In the genomic region with DNA sequence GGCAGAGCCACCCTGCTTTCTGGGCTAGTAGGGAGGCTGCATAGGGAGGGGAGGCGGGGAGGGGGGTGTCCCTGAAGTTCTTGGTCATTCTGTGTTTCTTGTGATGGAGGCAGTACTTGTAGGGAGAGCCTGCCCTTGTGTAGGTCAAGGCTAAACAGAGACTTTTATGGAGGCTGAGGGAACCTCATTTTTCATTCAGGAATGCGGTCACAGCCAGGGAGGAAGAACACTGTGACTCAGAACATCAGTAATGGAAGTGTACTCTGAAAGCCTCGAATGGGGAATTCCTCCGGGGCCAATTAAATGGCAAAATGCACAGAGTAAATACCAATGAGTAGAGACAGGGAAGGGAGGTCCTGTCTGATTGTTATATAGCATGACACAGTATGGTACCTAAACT, we compare ENCODE assay signal across 23 mouse cellular contexts. TPM values are rescaled to one million over a fixed set of nuclear protein-coding genes. Genes with fewer than 3 reads are reported as not detected.
DNase-seq lines count a peak whose midpoint lies in the region; ATAC-seq lines count a peak whose summit lies in the region.
"Had no signal": no experiment of that assay in that cellular context is flagged by ENCODE, and none has a peak within 500 bp of the region (broad histone marks: within the 10 kb centered on the region; RNA-seq: fewer than 3 reads in every experiment).

No protein-coding gene starts in this region.

- 56% methylated on average over 4 of the region's 4 CpGs for WGBS in kidney, embryonic 16.5 days
- WGBS in liver, embryonic 11.5 days: 73% methylated on average over 4 of the region's 4 CpGs

- ATAC-seq in kidney, embryonic 16.5 days (ENCODE audit: low FRiP score, low TSS enrichment): no peak
- ATAC-seq in liver, embryonic 11.5 days (replicated peaks; ENCODE audit: low FRiP score): no peak
- ATAC-seq in megakaryocyte, adult 5-6 weeks (ENCODE audit: poor library complexity, severe bottlenecking): no peak
- ATAC-seq: forebrain, embryonic 13.5 days; hindbrain, embryonic 16.5 days; intestine, embryonic 15.5 days had no signal

- H3K36me3 ChIP-seq in kidney, embryonic 16.5 days (ENCODE audit: insufficient read depth, low read length): no peaks in the 10 kb centered on the region
- no peaks in the 10 kb centered on the region for H3K36me3 ChIP-seq in liver, embryonic 11.5 days (ENCODE audit: control insufficient read depth, insufficient read depth, low read length)
- H3K36me3 ChIP-seq: embryonic facial prominence, embryonic 12.5 days; intestine, embryonic 15.5 days; limb, embryonic 10.5 days had no signal

- no peak overlapping the region for H3K9ac ChIP-seq in kidney, embryonic 16.5 days (replicated peaks; ENCODE audit: low read length)
- no peak overlapping the region for H3K9ac ChIP-seq in liver, embryonic 11.5 days (ENCODE audit: low read depth, low read length)
- H3K9ac ChIP-seq: embryonic facial prominence, embryonic 12.5 days; forebrain, embryonic 13.5 days; intestine, embryonic 15.5 days had no signal

- DNase-seq in adrenal gland, adult 8-10 months: peak; percentile 39
- no peak for DNase-seq in adrenal gland, adult 18-20 months (ENCODE audit: low spot score in 2 of 2)
- peak; percentile 10 to 32 for DNase-seq in kidney, adult 8-10 months
- peak; percentile 20 for DNase-seq in NIH3T3 (ENCODE audit: low read depth)
- peak; percentile 30 for DNase-seq in brain, adult 2 months (ENCODE audit: low read depth, low spot score)
- no peak for DNase-seq in liver, embryonic 11.5 days (ENCODE audit: low spot score)
- DNase-seq: cerebellum, adult 18-20 months; cerebellum, postnatal 14 days; liver; lung, postnatal 4 days; thymus, adult 2 months; thymus, postnatal 4 days had no signal

- no peaks in the 10 kb centered on the region for H3K4me1 ChIP-seq in kidney, embryonic 16.5 days (ENCODE audit: insufficient read depth, low read length)
- no peaks in the 10 kb centered on the region for H3K4me1 ChIP-seq in liver, embryonic 11.5 days (replicated peaks; ENCODE audit: control insufficient read depth, insufficient read depth, low read length)
- H3K4me1 ChIP-seq: limb, embryonic 10.5 days had no signal

- H3K27me3 ChIP-seq in kidney, embryonic 16.5 days (ENCODE audit: insufficient read depth, low read length): no peaks in the 10 kb centered on the region
- no peaks in the 10 kb centered on the region for H3K27me3 ChIP-seq in liver, embryonic 11.5 days (replicated peaks; ENCODE audit: control insufficient read depth, insufficient read depth, low read length)
- H3K27me3 ChIP-seq: embryonic facial prominence, embryonic 12.5 days; forebrain, embryonic 13.5 days; intestine, embryonic 15.5 days had no signal

- no peaks in the 10 kb centered on the region for H3K9me3 ChIP-seq in kidney, embryonic 16.5 days (ENCODE audit: low read length)
- H3K9me3 ChIP-seq in liver, embryonic 11.5 days (ENCODE audit: control insufficient read depth, low read length): no peaks in the 10 kb centered on the region
- H3K9me3 ChIP-seq: embryonic facial prominence, embryonic 12.5 days; forebrain, embryonic 13.5 days; intestine, embryonic 15.5 days; limb, embryonic 10.5 days had no signal

- H3K4me3 ChIP-seq in kidney, embryonic 16.5 days (ENCODE audit: low read length): no peak overlapping the region
- H3K4me3 ChIP-seq in liver, embryonic 11.5 days (ENCODE audit: low read depth, low read length): no peak overlapping the region
- H3K4me3 ChIP-seq: embryonic facial prominence, embryonic 12.5 days; forebrain, embryonic 13.5 days; intestine, embryonic 15.5 days; limb, embryonic 10.5 days had no signal

- H3K27ac ChIP-seq in kidney, embryonic 16.5 days (ENCODE audit: low read length): no peak overlapping the region
- no peak overlapping the region for H3K27ac ChIP-seq in liver, embryonic 11.5 days (ENCODE audit: low read depth, low read length)
- H3K27ac ChIP-seq: embryonic facial prominence, embryonic 12.5 days; forebrain, embryonic 13.5 days; intestine, embryonic 15.5 days; limb, embryonic 10.5 days had no signal

- no peak overlapping the region for H3K4me2 ChIP-seq in kidney, embryonic 16.5 days (replicated peaks; ENCODE audit: low read depth, low read length)
- no peak overlapping the region for H3K4me2 ChIP-seq in liver, embryonic 11.5 days
- H3K4me2 ChIP-seq: embryonic facial prominence, embryonic 12.5 days; forebrain, embryonic 13.5 days; heart, embryonic 11.5 days; intestine, embryonic 15.5 days; midbrain, embryonic 11.5 days had no signal

RNA-seq across cellular contexts. Expression of gene Vwa3b, which starts 37.4 kb away (rescaled TPM):
- total RNA-seq in adrenal gland, adult 8-10 months (2022): 1 to 10 TPM in 2 of 4 experiments, under 1 TPM in 2; 0.46 to 1.3 (median 1.0) TPM
- total RNA-seq in adrenal gland, adult 18-20 months (2021): 1 to 10 TPM in 1 of 2 experiments, under 1 TPM in 1; 0.58 to 1.4 TPM
- polyA plus RNA-seq in kidney, embryonic 16.5 days (2015; fragmentation: Nextera tagmentation; extraction: Ambion mirVana): 0.25 TPM in 1 of 2 replicates, not detected in the other
- not detected in 2 replicates for polyA plus RNA-seq in liver, embryonic 11.5 days (2014; fragmentation: Nextera tagmentation; extraction: Ambion mirVana)
- total RNA-seq in megakaryocyte, adult 5-6 weeks (2015): 0.11 TPM in 1 of 2 replicates, not detected in the other
- total RNA-seq in megakaryocyte, adult 5-6 weeks (2017): 0.15 TPM in 1 of 2 replicates, not detected in the other
- total RNA-seq: hematopoietic stem cell, adult 5-6 weeks; monocyte, adult 5-6 weeks had no signal
- polyA plus RNA-seq: heart, embryonic 11.5 days had no signal

Comparison
In these comparisons a context has a peak if more than half of its experiments do, and no peak if none do; other contexts are left out.
1. DNase-seq: peak in adrenal gland, adult 8-10 months (single experiment), kidney, adult 8-10 months (2 of 2), NIH3T3 (single experiment) and brain, adult 2 months (single experiment); none in adrenal gland, adult 18-20 months (0 of 2) and liver, embryonic 11.5 days (single experiment).